Mouse (Mus musculus) yolk sac, embryonic 10.5 days (tissue): Measurements from ENCODE around the gene Triobp.

Experiments used
- DNase-seq: peaks from one replicate; pipeline ENCODE4 v3.0.0-alpha.2; 2017; ENCODE audit warnings: low spot score

Gene Triobp

GRCm38 (mm10) chr15:78962885-78963284, 15.4 kb downstream of the Triobp start:
- no peak for DNase-seq

- DNase-seq, result no peak
Measured at GRCm38 (mm10) chr15:78971626-78972025, 24.1 kb downstream of the Triobp start.

- no peak for DNase-seq
Measured at GRCm38 (mm10) chr15:78973950-78974349, 26.4 kb downstream of the Triobp start.

- DNase-seq, result no peak
Measured at GRCm38 (mm10) chr15:78977676-78978159, 30.2 kb downstream of the Triobp start.

- DNase-seq, result peak; percentile 90
Measured at GRCm38 (mm10) chr15:78978875-78979274, 31.4 kb downstream of the Triobp start.

- no peak for DNase-seq
Measured at GRCm38 (mm10) chr15:78980084-78980483, 32.6 kb downstream of the Triobp start.

- peak; percentile 97 for DNase-seq
Measured at GRCm38 (mm10) chr15:78982658-78983435, 35.3 kb downstream of the Triobp start.

- peak; percentile 87 for DNase-seq
Measured at GRCm38 (mm10) chr15:78983436-78984285, 36.1 kb downstream of the Triobp start.

GRCm38 (mm10) chr15:78984286-78984778, 36.8 kb downstream of the Triobp start:
- no peak for DNase-seq

GRCm38 (mm10) chr15:78986536-78987220, 39.2 kb downstream of the Triobp start:
- no peak for DNase-seq

- DNase-seq, result no peak
Measured at GRCm38 (mm10) chr15:78988499-78988971, 41.0 kb downstream of the Triobp start.

- no peak for DNase-seq
Measured at GRCm38 (mm10) chr15:78989152-78990092, 41.9 kb downstream of the Triobp start.

GRCm38 (mm10) chr15:78990093-78990463, 42.6 kb downstream of the Triobp start:
- no peak for DNase-seq

- DNase-seq, result no peak
Measured at GRCm38 (mm10) chr15:78990970-78991525, 43.5 kb downstream of the Triobp start.

- DNase-seq, result no peak
Measured at GRCm38 (mm10) chr15:78992235-78992634, 44.7 kb downstream of the Triobp start.

GRCm38 (mm10) chr15:78992925-78993324, 45.4 kb downstream of the Triobp start:
- DNase-seq, result no peak

GRCm38 (mm10) chr15:78995916-78996315, 48.4 kb downstream of the Triobp start:
- DNase-seq, result no peak

GRCm38 (mm10) chr15:78996663-78997062, 49.1 kb downstream of the Triobp start:
- DNase-seq, result no peak

GRCm38 (mm10) chr15:78998348-78998747, 50.8 kb downstream of the Triobp start:
- DNase-seq, result no peak

GRCm38 (mm10) chr15:78999586-78999985, 52.1 kb downstream of the Triobp start:
- no peak for DNase-seq
